Mouse (Mus musculus): ENCODE data around the gene Elmo1.

Gene Elmo1

DNA sequence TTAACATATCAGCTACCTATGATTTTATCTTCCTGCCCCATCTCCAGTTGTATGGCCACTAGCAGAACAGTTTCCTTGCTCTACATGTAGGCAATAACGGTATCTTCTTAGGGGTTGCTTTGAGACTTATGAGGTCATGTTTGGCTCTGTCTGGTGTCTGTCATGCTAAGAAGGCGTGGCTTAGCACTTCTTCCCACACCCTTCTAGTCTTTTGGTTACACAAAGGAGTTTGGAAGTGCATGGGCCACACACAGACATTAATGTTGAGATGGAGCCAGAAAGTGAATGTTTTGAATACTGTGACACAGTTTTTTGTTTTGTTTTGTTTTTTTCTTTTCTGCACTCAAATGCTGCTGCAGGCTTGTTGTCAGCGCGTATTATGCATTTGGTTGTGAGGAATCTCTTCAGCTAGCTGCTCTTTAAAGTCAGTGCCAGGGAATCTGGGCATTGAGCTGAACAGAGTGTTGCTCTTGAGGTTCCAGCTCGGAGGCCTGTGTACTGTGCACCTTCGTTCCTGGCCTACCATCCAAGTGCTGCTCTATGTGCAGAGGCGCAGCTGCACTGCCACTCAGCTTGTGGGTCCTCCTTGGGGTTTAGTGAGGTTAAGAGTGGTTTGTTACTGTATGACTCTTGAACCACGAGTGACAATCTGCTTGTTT lies 31.1 kb downstream of the Elmo1 start:
- no peak for DNase-seq (ENCODE audit: low spot score in 2 of 2)

DNA sequence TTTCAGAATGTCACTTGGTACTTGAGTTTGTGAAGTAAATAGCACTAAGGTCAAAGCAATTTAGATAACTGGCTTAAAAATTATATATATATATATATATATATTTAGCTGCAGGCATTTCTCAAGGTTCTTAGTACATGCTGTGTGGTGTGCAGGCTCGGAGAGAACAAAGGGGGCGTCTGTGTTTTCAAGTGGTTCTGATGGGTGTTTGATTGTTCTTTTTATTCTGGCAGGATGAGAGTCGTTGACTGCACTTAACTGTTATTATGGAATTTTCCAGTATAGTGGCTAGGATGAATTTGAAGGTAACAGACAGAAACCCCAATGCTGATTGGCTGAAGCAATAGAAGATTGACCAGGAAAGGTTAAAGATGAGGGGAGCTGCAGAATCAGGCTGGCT lies 33.6 kb downstream of the Elmo1 start:
- no peak for DNase-seq (ENCODE audit: low spot score in 2 of 2)

DNA sequence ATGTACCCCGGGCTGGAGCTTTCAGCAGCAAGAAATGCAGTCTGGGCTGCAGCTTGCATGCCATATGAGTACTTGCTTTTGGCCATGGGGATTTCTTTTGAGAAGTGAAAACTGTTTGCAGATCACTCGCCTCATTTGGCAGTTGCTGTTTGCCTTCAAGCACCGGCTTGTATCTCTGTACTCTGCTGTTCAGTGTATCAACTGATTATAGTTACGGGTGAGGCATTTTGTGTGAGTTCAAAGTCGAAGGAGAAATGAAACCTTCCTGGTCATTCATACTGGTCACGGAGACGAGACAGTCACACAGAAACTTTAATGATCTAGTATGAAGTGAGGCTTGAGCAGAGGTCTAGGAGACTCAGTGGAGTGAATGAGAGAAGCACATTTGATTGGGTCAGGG lies 34.6 kb downstream of the Elmo1 start:
- no peak for DNase-seq (ENCODE audit: low spot score in 2 of 2)

DNA sequence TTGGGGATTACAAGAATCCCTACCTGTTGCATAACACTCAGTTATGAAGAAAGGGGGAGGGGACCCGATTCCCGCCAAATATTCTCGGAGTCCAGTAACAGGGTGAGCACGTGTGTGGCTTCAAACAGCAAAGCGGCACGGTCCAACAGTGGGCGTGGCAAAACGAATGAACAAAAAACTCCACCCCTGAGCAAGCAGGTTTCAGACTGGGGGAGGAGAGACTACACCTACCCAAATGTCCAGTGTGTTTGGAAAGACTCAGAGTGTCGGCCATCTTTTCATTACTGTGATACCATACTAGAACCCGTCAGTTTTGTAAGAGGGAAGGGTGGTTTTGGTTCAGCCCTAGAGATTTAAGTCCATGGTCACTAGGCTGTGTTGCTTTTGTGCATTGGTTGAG lies 35.4 kb downstream of the Elmo1 start:
- no peak for DNase-seq (ENCODE audit: low spot score in 2 of 2)

DNA sequence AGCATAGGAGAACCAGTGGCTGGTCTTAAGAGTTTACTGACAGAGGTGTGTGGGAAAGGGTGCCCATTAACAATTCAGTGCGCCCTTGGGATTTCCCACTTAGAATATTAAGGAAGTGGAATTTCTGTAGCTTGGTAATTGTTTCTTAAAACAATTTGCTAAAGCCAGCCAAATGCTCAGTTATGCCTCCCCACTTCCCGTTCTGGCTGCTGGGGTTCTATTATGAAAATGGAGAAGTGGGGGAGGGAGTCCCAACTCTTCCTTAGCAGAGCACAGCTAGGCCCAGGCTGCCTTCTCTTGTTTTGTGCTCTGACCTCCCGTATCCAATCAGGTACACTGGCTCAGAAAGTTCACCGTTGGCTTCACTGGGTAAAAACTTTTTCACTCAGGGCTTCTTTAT lies 37.2 kb downstream of the Elmo1 start:
- DNase-seq (ENCODE audit: low spot score in 2 of 2): no peak

DNA sequence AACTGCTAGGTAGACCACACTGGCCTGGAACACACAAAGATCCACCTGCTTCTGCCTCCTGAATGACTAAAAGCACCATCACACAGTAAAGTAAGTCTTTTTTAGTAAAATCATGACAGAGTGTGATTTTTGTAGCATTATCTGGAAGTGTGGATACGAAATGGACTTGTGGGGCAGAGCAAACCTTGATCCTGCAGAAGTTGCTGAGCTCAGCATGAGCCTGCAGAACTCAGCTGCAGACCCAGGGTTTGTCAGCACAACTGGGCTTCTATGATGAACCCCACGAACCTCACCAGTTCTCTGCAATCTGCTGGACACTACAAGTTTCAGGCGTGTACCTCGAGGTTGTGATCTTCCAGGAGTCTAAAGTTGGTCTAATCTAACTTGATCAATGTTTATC lies 37.7 kb downstream of the Elmo1 start:
- DNase-seq (ENCODE audit: low spot score in 2 of 2): no peak

DNA sequence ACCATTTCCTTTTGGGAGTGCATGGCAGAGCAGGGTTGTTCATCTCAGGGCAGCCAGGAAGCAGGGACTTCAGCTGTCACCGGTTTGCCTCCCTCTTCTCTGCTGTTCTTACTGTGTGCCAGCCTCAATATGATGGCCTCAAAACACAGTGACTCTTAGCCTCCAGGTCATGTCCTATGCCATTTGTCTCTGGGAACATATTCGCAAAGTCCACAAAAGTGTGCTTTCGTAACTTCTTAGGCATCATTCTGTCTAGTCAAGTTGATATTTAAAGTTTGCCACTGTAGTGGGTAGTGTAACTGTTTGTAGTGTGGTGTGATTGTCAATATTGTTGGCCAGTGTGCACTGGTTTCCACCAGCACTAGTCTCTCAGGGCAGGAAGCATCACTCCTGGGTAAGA lies 40.3 kb downstream of the Elmo1 start:
- no peak for DNase-seq (ENCODE audit: low spot score in 2 of 2)

DNA sequence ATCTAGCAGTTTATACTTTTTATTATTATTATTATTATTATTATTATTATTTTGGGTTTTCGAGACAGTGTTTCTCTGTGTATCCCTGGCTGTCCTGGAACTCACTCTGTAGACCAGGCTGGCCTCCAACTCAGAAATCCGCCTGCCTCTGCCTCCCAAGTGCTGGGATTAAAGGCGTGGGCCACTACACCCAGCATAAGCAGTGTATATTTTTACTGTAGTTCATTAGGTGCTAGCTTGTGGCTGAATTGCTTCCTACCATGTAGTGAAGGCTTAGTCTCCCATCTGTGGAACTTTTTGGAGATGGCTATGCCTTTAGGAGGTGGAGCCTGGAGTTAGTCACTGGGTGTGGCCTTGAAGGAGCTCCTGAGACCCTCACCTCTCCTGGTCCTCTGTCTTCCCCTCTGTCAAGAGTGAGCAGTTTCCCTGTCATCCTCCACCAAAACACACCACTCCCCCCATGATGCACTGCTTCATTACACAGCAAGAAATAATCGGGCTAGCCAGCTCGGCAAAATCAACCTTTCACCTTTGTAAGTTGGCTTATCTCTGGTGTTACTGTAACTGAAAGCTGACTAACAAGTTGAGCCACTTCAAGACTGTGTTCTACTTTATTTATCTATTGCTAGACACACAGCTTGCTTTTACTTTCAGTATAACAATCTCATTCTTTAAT lies 41.1 kb downstream of the Elmo1 start:
- DNase-seq (ENCODE audit: low spot score in 2 of 2): no peak

DNA sequence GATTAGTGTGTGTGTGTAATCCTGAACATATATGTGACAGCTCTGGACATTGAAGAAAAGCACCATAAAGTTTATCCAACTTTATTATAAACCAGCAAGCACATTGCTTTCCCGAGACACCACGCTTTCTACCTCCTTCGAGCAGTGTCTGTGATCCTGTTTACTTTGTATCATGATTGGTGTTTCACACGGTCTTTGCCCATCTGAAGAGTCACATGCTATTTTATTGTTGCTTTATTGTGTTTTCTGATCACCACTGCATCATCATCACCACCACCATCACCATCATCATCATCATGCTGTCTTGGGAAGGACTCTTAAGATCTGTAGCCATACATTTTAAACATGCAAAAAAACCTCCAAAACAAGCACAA lies 41.6 kb downstream of the Elmo1 start:
- no peak for DNase-seq (ENCODE audit: low spot score in 2 of 2)

DNA sequence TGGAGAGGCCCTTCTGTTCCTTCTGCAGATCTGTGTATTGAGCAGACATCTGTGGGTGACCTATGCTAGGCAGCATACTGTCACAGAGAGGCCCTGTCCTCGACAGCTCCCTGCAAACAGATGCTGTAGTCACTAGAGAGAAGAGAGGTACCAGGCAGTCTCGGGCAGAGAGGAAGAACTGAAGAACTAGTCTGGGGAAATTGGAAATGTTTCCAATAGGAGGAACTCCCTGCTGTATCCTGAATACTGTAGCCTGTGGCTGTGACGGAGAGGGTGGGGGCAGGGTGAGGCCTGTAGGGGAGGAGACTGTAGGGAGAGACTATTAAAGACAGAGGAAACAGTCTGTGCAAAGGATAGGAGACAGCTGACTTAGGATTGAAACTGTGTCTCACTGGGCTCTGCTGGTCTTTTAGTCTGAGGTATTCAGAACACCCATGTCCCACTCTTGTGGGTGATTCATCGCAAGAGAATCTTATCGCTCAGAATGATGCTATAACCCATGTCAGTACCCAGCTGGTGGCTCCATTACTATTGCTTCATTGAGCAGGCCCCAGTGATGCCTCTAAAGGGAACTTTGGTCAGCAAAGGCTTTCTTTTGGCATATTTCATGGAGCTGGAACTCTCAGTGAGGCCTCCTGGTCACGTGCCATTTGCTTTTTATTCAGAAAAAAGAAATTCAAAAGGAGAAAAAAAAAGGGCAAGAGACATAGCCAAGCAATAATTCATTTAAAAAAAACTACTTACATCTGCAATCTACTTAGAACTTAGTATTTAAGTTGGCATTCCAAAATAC lies 43.4 kb downstream of the Elmo1 start:
- peak in 1 of 2 experiments; percentile 22 for DNase-seq (ENCODE audit: low spot score in 2 of 2)

DNA sequence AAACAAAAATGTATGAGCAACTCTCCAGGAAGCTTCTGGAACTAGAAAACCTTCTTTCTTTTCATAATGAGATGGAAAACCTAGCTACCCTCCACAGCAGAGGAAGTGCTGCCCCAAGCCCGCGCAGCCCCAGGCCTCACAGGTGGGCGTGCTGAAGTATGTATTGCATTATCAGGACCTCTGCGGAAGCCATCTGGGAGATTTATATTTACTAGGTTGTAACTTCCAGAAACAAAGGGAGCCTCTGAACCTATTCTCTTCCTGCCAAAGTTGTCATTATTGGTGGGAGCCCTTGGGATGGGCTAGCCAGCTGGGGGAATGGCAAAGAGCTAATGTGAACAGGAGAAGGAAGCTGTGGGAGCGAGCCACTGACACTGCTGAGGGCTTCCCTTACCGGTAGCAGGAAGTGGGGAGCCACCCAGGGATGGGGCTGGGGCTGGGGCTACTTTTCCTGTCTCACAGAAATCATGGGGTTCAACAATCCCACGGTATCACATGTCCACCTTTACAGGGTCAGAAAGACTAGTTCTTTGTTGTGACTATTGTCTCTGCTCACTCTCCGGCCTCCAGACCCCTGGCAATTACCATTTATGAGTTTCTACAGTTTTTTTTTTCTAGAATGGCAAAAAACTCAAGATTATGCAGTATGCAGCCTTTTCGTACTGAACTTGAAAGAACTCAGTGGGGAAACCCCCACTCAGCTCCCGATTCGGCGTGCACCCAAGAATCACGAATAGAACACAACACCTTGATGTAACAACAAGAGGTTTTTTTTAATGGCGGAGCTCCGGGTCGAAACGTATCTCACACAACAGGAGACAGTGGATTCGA lies 44.2 kb downstream of the Elmo1 start:
- no peak for DNase-seq (ENCODE audit: low spot score in 2 of 2)

DNA sequence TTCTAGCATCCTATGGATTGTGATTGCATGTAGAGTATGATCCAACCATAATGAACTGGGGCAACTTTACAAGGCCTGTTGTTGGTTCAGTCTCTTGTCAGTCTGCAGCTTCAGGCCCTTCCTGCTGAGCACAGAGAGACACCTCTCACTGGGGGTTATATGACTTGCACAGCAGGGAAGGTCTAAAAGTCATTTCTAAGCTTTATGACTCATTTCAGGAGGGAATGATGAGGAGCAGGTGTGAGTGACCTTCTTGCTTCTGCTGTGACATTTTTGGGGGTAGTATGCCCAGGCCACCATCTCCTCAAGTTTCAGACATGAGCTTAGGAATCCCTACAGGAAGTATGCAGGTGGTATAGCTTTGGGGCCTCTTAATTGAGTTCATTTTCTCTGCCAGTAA lies 46.4 kb downstream of the Elmo1 start:
- no peak for DNase-seq (ENCODE audit: low spot score in 2 of 2)

DNA sequence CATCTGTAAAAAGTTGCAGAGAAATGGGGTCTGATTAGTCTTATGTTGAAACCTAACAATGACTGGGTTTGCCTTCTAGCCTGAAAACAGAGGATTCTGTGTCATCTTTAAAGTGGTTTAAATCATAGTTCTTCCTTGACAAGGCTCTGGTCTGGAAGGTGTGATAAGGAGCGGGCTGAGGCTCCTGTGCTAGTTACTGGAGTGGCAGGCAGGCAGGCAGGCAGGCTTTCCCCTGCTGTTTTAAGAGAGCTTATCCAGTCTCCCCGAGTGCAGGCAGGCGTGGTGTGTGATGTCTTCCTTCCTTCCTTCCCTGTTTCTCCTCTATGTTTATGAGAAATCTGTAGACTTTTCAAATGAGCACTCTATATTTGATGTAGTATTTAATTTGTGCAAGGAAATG lies 48.1 kb downstream of the Elmo1 start:
- no peak for DNase-seq (ENCODE audit: low spot score in 2 of 2)

DNA sequence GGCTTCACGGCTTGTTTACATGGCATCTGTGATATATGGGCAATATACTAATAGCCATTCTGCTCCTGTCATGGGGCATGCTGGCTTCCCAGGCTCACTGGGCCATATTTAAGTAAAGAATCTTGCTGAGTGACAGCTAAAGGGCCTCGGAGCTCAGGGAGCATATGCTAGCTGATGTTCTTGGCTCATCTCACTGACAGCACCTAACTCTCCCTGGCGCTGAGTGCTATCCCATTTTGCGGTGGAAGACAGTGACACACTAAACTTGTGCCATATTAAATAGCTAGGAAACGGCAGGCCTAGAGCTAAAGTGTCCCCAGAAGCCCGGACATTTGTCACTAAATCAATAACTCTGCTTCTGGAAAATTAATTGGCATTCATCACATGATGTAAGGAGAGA lies 48.7 kb downstream of the Elmo1 start:
- DNase-seq (ENCODE audit: low spot score in 2 of 2): no peak

DNA sequence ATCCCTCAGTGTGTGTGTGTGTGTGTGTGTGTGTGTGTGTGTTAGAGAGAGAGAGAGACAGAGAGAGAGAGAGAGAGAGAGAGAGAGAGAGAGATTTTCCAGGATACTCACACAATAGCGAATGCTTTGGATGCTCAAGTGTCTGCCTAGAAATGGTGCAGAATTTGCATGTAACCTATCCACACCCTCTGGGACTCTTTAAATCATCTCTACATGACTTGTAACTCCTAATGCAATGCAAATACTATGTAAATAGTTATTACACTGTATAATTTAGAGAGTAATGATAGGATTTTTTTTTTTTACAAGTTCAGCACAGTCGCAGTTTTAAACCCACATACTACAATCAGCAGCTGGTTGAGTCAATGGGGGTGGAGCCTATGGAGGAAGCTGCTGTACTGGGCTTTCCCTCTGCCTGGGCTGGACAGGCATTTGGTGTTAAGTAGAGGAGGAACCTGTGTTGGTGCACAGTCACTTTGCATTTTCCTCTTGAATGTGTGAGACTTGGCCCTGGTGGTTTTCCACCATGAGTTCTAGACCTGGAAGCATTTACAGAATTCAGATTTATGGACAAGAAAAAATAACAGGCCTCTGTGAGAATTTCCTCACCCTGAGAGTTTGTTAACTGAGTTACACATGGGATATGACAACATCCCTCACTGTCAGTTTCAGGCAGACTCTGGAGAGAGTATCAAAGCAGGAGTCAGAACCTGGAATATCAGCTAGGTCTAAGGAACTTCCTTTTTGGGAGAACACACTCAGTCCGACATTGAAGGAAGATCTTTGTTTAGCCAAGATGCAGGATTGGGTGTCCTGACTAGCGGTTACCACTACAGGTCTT lies 49.6 kb downstream of the Elmo1 start:
- DNase-seq (ENCODE audit: low spot score in 2 of 2): no peak

DNA sequence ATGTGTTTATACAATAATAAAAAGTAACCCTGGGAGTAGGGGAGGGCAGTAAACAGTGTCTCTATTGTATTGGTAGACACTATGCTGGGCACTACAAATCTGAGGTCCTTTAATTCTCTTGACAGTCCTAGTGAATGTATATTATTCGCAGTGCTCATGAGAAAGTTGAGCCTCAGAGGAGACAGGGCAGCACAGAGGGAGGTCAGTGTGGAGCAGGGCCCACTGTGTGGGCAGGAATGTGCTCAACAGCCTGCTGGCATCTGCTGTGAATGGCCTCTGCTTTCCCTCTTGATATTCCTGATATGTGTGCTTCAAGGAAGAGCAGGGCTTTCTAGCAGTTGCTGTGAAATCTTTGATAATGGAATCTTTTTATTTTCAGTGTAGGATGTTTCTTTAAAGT lies 52.2 kb downstream of the Elmo1 start:
- DNase-seq (ENCODE audit: low spot score in 2 of 2): no peak

DNA sequence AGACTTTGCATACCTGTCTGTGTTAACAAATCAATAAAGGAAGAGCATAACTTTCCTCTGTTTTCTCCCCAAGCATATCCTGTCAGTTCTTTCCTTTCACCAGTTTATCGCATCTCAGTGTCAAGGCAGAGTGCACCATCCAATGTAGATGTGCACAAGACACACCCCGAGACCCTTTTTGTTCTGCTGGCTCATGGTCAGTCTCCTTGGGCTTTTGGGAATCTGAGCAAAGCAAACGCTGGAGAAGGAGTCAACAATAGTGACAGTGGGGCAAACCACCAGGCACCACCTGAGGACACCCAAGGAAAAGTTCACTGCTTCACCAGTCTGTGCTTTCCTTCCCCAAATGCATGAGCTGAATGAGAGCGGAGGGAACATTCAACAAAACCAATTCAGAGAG lies 56.5 kb downstream of the Elmo1 start:
- DNase-seq (ENCODE audit: low spot score in 2 of 2): no peak

DNA sequence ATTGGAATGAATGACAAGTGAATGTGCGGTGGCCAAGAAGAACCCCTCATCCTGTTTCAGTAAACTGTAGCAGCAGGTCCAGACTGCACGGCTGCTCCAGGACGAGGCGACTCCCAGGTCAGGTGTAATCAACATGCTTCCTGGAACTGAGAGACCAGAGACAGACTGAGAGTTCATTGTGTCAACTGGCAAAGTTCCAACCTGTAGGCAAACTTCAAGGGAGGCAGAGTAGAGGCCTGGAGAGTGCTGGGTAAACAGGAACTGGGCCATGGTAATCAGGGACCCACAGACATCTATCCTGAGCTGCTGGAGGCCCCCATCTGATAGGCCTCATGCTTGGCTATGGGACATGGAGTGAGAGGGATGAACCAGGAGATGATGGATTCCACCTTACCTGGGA lies 57.3 kb downstream of the Elmo1 start:
- DNase-seq (ENCODE audit: low spot score in 2 of 2): no peak

DNA sequence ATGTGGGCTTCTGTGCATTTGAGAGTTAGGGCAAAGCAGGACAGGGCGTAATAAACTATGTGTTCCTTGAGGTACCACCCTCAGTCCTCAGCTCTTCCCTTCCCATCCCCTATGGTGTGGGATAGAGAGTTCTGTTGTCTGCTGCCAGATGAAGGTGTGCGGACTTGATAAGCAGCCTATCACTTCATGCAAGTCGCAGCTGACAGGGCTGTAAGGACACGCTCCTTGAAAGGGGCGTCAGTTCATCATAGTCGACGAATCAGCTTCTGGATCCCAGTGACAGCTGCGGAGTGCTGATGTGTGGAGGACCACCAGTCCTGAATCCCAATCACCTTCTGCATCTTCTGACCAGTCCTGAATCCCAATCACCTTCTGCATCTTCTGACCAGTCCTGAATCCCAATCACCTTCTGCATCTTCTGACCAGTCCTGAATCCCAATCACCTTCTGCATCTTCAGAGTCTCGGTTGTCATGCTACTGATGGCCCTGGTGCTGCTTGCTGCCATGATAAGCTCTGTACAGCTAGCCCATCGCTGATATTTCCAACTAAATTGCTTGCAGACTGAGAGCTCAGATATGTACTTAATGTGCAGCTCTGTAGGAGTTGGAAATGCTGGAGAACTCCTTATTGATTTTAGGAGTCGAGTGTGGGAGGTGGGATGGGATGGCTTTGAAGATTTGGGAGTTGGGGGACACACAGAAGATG lies 59.9 kb downstream of the Elmo1 start:
- DNase-seq (ENCODE audit: low spot score in 2 of 2): no peak

DNA sequence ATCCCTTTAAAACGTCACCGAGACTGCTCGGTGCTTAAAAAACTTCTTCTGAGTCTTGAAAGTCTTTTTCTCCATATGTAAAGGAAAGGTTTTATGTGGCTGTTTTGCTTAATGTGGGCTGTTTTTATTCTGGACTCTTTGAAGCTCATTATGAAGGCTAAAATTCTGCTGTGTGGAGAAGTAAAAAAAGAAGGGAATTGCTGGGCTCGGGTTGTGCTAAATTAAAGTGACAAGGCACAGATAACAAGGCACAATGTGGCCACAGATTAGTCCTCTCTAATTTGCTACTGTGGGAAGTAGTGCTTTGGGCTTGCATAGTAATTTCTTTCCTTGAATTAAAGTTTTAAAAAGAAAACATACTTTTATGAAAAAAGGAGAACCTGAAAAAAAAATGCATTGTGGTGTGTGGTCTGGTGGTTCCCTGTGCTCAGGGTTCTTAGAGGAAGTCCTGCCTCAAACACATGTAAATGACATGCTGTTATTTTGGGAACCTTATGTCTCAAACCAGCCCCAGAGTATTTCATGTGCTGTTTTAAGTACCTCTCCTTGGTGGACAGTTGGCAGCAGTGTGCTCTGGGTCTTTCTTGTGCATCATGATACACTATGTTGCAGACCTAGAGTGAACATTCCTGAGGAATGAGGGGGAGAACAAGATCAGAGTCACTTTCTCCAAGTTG lies 61.0 kb downstream of the Elmo1 start:
- DNase-seq (ENCODE audit: low spot score in 2 of 2): no peak
